Mouse (Mus musculus): ENCODE measurements at regions not wholly inside any gene's neighbourhood (a gene's known extent, or its start where the extent isn't known, plus 50 kb on each side); places are given as distances from the start of the nearest gene placed in this dataset.

- ATAC-seq (no peak), DNase-seq (ENCODE audit: low read depth, low spot score) (no peak)
- in situ Hi-C loops (cut with MboI; ENCODE audit: low pct_unique_long_range_greater_than_20kb) = no loop called here
- no peak for TF ChIP-seq CTCF (IDR thresholded peaks at IDR 0.05)
- POLR2A ChIA-PET = no interaction called here
- CTCF ChIA-PET = no interaction called here
- no peaks in the 10 kb centered on the region for H3K27me3 ChIP-seq
Observed at GRCm38 (mm10) chr7:73308981-73309380, 66.3 kb upstream of the Rgma start.

- POLR2A ChIA-PET = no interaction called here
- CTCF ChIA-PET = no interaction called here
- in situ Hi-C loops (cut with MboI; ENCODE audit: low pct_unique_long_range_greater_than_20kb) = no loop called here
- DNase-seq (ENCODE audit: low read depth, low spot score) = no peak
- no peaks in the 10 kb centered on the region for H3K27me3 ChIP-seq
- ATAC-seq = no peak
- TF ChIP-seq CTCF (IDR thresholded peaks at IDR 0.05) = no peak
Observed at GRCm38 (mm10) chr7:73310056-73310455, 65.3 kb upstream of the Rgma start.

GRCm38 (mm10) chr7:73310581-73311136 lies 64.7 kb upstream of the Rgma start:
- ChIA-PET POLR2A (no interaction called here), CTCF (interaction anchor here (0.8 kb wide), 1 partner anchor 26 kb away, joined by 3 read pairs; no protein-coding TSS in a partner anchor)
- TF ChIP-seq CTCF (IDR thresholded peaks at IDR 0.05) = no peak
- ATAC-seq (no peak), DNase-seq (ENCODE audit: low read depth, low spot score) (no peak)
- in situ Hi-C loops (cut with MboI; ENCODE audit: low pct_unique_long_range_greater_than_20kb) = no loop called here
- H3K27me3 ChIP-seq = no peaks in the 10 kb centered on the region

GRCm38 (mm10) chr7:73315555-73315954 lies 59.8 kb upstream of the Rgma start:
- in situ Hi-C loops (cut with MboI; ENCODE audit: low pct_unique_long_range_greater_than_20kb) = no loop called here
- POLR2A ChIA-PET = no interaction called here

GRCm38 (mm10) chr7:73317574-73317973 lies 57.7 kb upstream of the Rgma start:
- no peaks in the 10 kb centered on the region for H3K27me3 ChIP-seq
- TF ChIP-seq CTCF (IDR thresholded peaks at IDR 0.05) = no peak
- ATAC-seq (no peak), DNase-seq (ENCODE audit: low read depth, low spot score) (no peak)
- ChIA-PET CTCF (no interaction called here), POLR2A (no interaction called here)
- in situ Hi-C loops (cut with MboI; ENCODE audit: low pct_unique_long_range_greater_than_20kb) = no loop called here

More at GRCm38 (mm10) chr7:73315555-73315954, 59.8 kb upstream of the Rgma start:
- no peak for TF ChIP-seq CTCF (IDR thresholded peaks at IDR 0.05)
- DNase-seq (ENCODE audit: low read depth, low spot score) (no peak), ATAC-seq (no peak)
- no peaks in the 10 kb centered on the region for H3K27me3 ChIP-seq
- CTCF ChIA-PET = no interaction called here

- no peaks in the 10 kb centered on the region for H3K27me3 ChIP-seq
- POLR2A ChIA-PET = no interaction called here
- in situ Hi-C loops (cut with MboI; ENCODE audit: low pct_unique_long_range_greater_than_20kb) = no loop called here
- TF ChIP-seq CTCF (IDR thresholded peaks at IDR 0.05) = no peak
- CTCF ChIA-PET = interaction anchor here (1.0 to 1.7 kb wide), 2 partner anchors 11 to 13 kb away, joined by 3 to 4 read pairs; no protein-coding TSS in a partner anchor
- no peak for DNase-seq (ENCODE audit: low read depth, low spot score)
- no peak for ATAC-seq
Observed at GRCm38 (mm10) chr7:73319004-73319403, 56.3 kb upstream of the Rgma start.

GRCm38 (mm10) chr7:73319994-73320393 lies 55.3 kb upstream of the Rgma start:
- DNase-seq (ENCODE audit: low read depth, low spot score) (no peak), ATAC-seq (no peak)
- TF ChIP-seq CTCF (IDR thresholded peaks at IDR 0.05) = no peak
- ChIA-PET CTCF (no interaction called here), POLR2A (no interaction called here)
- no peaks in the 10 kb centered on the region for H3K27me3 ChIP-seq
- in situ Hi-C loops (cut with MboI; ENCODE audit: low pct_unique_long_range_greater_than_20kb) = no loop called here

- no peak for ATAC-seq
- POLR2A ChIA-PET = interaction anchor here (0.7 kb wide), 1 partner anchor 64 kb away, joined by 6 read pairs; no protein-coding TSS in a partner anchor
- H3K27me3 ChIP-seq = no peaks in the 10 kb centered on the region
- no peak for DNase-seq (ENCODE audit: low read depth, low spot score)
- TF ChIP-seq CTCF (IDR thresholded peaks at IDR 0.05) = no peak
- CTCF ChIA-PET = interaction anchor here (0.7 kb wide), 1 partner anchor 284 kb away, joined by 3 read pairs; no protein-coding TSS in a partner anchor
- in situ Hi-C loops (cut with MboI; ENCODE audit: low pct_unique_long_range_greater_than_20kb) = no loop called here
Observed at GRCm38 (mm10) chr7:73322466-73323151, 52.7 kb upstream of the Rgma start.

GRCm38 (mm10) chr7:73323556-73323955 lies 51.8 kb upstream of the Rgma start:
- DNase-seq (ENCODE audit: low read depth, low spot score) (no peak), ATAC-seq (no peak)
- ChIA-PET CTCF (no interaction called here), POLR2A (no interaction called here)
- no peak for TF ChIP-seq CTCF (IDR thresholded peaks at IDR 0.05)
- in situ Hi-C loops (cut with MboI; ENCODE audit: low pct_unique_long_range_greater_than_20kb) = no loop called here
- no peaks in the 10 kb centered on the region for H3K27me3 ChIP-seq

GRCm38 (mm10) chr7:73325503-73325902 lies 49.8 kb upstream of the Rgma start:
- ChIA-PET CTCF (no interaction called here), POLR2A (no interaction called here)
- ATAC-seq (no peak), DNase-seq (ENCODE audit: low read depth, low spot score) (no peak)
- in situ Hi-C loops (cut with MboI; ENCODE audit: low pct_unique_long_range_greater_than_20kb) = no loop called here
- TF ChIP-seq CTCF (IDR thresholded peaks at IDR 0.05) = no peak
- H3K27me3 ChIP-seq = no peaks in the 10 kb centered on the region

All from Patski (cell line).